Mouse (Mus musculus) left cerebral cortex, adult 8-10 months (tissue): ENCODE results near the gene Gm39653. TPM values are rescaled to one million over a fixed set of nuclear protein-coding genes. Genes with fewer than 3 reads are reported as not detected.

ENCODE experiments used
- total RNA-seq, 4 experiments: library from RNA; stranded (reverse); gene quantifications; 2 replicates each; pipeline ENCODE4 v1.2.4; 2022

Gene Gm39653
- total RNA-seq, 4 experiments from 2014 or later = not detected

Other genes with a start within 250 kb of the Gm39653 start
- gene Adam23, start 170.1 kb upstream of the Gm39653 start, total RNA-seq = 100 to 1,000 TPM; 161 to 180 (median 175) TPM
- under 1 TPM in 2 of 4 experiments, not detected in 2; 0.13 to 0.22 TPM for gene Dytn, start 71.0 kb downstream of the Gm39653 start, total RNA-seq
- 1 to 10 TPM in 2 of 4 experiments, under 1 TPM in 2; 0.82 to 1.8 (median 1.2) TPM for gene Mdh1b, start 114.3 kb downstream of the Gm39653 start, total RNA-seq
- gene Fastkd2, start 114.6 kb downstream of the Gm39653 start, total RNA-seq = 10 to 100 TPM; 14.7 to 20.1 (median 17.5) TPM
- gene 4933402D24Rik, start 153.3 kb downstream of the Gm39653 start, total RNA-seq = under 1 TPM in 3 of 4 experiments, not detected in 1; 0.21 to 0.34 (median 0.28) TPM